Mouse (Mus musculus) ovary, adult 18-20 months (tissue): Measurements from ENCODE around the gene Camk2n2.
"Not testable (repeated sequence)": the region's sequence is repeated elsewhere in the genome, so short reads cannot be mapped to it uniquely, and the experiment has no call there.

Source experiments
- DNase-seq: peaks from one replicate; pipeline ENCODE4 v3.0.0; 2022; ENCODE audit warnings: low spot score, mixed read lengths

The Camk2n2 gene

GRCm38 (mm10) chr16:20621191-20621990 lies at the start of gene Camk2n2:
TSS of gene Camk2n2 (minus strand) at chr16:20621287.
- peak; percentile 43 for DNase-seq

GRCm38 (mm10) chr16:20670291-20670690 lies 49.2 kb upstream of the Camk2n2 start:
- DNase-seq: no peak

DNA sequence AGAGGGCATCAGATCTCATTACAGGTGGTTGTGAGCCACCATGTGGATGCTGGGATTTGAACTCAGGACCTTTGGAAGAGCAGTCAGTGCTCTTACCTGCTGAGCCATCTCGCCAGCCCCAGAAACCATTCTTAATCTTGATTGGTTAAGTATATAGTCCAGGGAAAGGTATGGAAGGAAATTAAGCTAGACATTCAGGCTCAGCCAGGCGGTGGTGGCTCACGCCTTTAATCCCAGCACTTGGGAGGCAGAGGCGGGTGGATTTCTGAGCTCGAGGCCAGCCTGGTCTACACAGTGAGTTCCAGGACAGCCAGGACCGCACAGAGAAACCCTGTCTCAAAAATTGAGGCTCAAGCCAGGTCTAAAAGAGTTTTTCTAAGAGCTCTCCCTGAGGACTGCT lies 46.9 kb upstream of the Camk2n2 start, which contains the start of gene Eif4g1:
Gene Eif4g1 (plus strand): TSS at position 301 of the 400 bp plus-strand sequence.
- not testable (repeated sequence) for DNase-seq

GRCm38 (mm10) chr16:20657661-20658060 lies 36.6 kb upstream of the Camk2n2 start:
- DNase-seq: no peak

DNA sequence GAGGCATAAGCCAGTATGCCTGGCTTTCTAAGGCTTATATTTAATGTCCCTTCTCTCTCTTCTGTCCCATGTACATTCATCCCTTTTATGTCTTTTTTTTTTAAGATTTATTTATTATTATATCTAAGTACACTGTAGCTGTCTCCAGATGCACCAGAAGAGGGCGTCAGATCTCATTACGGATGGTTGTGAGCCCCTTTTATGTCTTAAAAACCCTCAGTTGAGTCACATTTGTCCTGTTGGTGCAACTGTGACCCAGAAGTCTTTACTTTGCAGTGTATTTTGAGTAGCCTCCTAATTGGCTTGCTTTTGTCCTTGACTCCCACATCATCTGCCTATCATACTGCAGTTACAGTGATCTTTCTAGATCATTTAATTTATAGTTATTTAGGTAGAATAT lies 32.2 kb upstream of the Camk2n2 start:
- no peak for DNase-seq

- DNase-seq: no peak
These were observed 30.8 kb upstream of the Camk2n2 start for GRCm38 (mm10) chr16:20651947-20652310.

GRCm38 (mm10) chr16:20651076-20651946 lies 30.2 kb upstream of the Camk2n2 start, which contains the start of gene Psmd2:
TSS of gene Psmd2 (plus strand) at chr16:20651652.
- peak; percentile 92 for DNase-seq

DNA sequence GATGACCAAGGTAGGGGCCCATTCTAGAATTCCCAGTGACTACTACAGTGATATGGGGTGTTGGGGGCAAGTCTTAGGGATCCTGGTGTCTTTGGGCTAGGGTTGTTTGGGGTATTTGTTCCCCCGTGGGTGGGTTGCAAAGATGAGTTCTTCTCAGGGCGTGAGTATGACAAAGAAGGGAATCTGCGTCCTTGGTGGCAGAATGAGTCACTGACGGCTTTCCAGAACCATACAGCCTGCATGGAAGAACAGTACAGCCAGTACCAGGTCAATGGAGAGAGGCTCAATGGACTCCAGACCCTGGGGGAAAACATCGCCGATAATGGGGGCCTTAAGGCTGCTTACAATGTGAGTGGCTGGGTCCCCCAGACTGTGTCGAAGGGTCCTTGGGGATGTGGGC lies 22.8 kb upstream of the Camk2n2 start:
- DNase-seq: no peak

GRCm38 (mm10) chr16:20642161-20642560 lies 21.1 kb upstream of the Camk2n2 start:
- DNase-seq: peak; percentile 36

DNA sequence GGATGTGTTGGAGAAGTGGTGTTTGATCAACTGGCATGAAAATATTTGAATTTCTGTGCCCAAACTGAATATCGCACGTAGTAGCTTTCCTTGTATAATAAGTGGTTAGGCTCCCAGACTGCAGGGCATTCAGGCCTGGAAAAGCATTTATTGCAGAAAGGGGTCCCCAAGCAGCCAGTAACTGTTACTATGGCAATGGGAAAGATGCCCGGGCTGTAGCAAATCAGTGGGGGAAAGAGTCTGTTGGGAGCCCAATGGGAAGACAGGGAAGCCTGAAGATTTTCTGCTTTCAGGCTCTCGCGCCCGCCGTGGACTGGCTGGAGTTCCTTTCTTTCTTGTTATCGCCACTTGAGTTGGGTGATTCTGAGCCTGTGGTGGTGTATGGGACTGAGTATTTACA lies 17.3 kb upstream of the Camk2n2 start:
- DNase-seq: no peak

- DNase-seq: no peak
These were observed 16.3 kb upstream of the Camk2n2 start for GRCm38 (mm10) chr16:20637410-20637809.

DNA sequence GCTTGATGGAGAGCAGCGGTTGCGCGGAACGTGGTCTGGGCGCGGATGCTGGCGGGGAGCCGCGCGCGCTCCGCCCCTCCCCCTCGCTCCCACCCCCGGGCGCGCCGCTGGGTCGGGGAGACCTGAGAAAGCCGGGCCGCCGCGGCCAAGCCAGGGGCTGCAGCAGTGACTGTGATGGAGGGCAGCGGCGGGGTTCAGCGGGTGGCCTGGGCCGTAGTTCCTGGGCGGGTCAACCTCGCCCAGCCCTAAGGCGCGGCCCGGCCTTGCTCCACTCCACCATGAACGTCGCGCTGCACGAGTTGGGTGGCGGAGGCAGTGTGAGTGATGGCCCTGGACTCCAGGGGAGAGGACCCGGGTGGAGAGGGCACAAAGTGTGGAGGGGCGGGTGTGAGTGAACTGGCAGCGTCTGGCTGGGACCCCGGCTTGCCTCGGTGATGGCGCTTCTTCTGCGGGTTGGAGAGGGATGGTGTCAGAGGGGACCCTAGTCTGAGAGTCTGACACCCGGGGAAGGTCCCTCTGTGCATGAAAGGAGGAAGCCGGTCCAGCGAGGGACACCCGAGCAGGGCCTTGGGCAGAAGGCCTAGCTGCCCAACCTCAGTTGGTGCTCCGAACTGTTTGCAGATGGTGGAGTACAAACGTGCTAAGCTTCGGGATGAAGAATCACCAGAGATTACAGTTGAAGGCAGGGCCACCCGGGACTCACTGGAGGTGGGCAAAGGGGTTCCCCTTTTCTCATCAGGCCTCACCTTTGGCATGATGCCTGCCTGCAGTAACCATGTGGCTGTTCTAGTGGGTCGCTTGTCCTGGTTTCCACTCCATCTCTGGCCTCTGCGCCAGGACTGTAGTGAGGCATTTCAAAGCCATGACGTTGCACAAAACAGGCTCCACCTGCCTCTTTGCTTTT lies 8.9 kb upstream of the Camk2n2 start, which contains the start of gene Ece2:
Gene Ece2 (plus strand): TSS at position 98 of the 904 bp plus-strand sequence.
- peak; percentile 16 for DNase-seq

DNA sequence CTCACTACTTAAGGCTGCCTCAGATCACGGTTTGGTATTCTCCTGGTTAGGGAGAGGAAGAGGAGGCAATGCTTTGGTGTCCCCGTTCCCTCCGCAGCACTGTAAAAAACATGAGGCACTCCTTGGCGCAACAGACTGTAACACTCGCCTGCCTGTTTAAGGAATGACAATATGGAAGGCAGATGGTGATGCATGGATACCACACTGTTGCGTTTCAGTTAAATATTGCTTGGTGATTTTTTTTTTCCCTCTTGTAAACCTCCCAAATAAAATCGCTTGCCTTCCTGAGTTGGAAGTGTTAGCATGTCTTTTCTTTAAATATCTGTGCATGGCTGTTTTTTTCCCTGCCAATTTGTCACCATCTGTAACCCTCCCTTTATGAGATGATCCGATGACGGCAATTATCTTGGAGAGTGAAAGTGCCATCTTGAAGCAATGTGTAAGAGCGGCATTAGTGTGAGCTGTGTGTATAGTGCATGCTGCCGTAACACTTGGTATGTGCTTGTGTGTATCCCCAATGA lies 7.8 kb upstream of the Camk2n2 start:
- no peak for DNase-seq

GRCm38 (mm10) chr16:20623211-20623610 lies 2.1 kb upstream of the Camk2n2 start:
- no peak for DNase-seq

GRCm38 (mm10) chr16:20621991-20622685 lies 1.1 kb upstream of the Camk2n2 start:
- peak; percentile 66 for DNase-seq

DNA sequence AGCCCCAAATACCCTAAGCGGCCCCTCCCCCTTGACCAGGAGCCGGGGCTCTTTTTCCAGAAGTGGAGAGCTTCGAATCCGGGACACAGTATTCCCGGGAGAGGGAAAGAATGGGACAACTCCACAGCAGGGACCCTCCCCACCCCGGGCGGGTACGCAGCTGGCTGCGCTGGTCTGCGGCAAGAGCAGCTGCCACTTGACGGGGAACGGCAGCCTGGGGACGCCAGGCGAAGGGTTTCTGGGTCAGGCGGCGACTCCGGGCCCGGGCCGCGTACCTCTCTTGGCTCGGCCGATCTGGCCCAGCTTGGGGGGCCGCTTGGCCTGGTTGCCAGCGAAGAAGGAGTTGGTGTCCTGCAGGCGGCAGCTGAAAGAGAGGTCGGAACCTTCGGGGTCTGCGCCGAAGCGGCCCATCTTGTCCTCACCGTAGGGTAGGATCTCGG lies 316 bp downstream of the Camk2n2 start:
- no peak for DNase-seq

DNA sequence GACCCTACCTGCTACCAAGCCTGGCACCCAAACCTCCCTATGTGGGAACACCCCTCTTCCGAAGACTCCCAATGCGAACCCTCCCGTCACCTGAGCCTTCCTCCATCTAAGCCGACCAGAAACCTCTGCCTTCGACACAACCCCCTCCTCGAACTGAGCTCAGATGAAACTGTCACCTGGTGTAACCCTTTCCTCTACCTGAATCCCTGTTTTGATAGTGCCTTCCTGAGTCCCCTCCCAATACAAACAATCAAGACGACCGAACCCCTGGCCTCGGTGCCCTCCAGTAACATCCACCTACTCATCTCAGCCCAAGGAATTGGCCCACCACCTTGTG lies 720 bp downstream of the Camk2n2 start:
- no peak for DNase-seq

DNA sequence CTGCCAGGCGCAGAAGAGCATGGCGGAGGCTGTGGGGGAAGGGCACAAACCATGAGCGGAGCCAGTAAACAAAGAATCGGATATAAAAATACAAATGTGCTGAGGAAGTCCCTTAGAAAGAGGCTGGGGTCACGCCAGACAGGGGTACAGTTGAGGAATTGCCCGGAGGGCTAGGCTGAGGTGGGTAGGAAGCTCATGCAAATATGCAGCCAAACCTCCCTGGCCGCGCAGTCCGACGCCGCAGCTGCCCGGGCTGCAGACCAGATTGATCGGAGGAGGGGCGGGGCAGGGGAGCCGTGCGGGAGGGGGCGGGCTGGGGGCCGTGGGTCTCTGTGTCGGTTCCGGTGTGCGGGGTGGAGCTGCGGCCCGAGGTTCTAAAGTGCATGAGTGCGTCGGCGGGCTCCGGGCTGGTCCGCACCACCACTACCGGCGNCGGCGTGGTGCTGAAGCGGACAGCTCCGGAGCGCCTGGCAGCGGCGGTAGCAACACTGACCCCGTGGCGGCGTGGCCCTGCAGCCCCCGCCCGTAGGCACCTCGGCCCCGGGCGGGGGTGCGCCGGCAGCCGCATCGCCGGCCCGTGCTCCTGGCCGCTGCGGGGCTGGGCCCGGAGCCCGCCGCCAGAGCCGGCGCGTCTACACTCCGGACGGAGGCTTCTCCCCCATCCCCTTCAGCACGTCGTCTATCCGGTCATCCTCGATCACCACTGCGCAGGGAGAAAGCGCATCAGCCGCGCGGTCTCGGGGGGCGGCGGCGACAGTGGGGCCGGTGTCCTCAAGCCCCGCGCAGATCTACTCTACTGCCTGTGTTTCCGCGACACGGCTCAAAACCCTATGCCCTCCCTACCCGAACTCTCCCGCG lies 1.3 kb downstream of the Camk2n2 start:
- DNase-seq: no peak

GRCm38 (mm10) chr16:20611357-20612227 lies 9.5 kb downstream of the Camk2n2 start, which contains the start of the genes Eef1akmt4, Gm49333 and Alg3:
TSS of gene Eef1akmt4 (plus strand) at chr16:20611593.
TSS of gene Gm49333 (plus strand) at chr16:20611610.
TSS of gene Alg3 (minus strand) at chr16:20611735.
- DNase-seq: peak; percentile 82
